Mouse (Mus musculus): ENCODE measurements at regions not wholly inside any gene's neighbourhood (a gene's known extent, or its start where the extent isn't known, plus 50 kb on each side); places are given as distances from the start of the nearest gene placed in this dataset.
A peak's percentile ranks its signal among the peaks of the same experiment; 100 is the strongest.

DNA sequence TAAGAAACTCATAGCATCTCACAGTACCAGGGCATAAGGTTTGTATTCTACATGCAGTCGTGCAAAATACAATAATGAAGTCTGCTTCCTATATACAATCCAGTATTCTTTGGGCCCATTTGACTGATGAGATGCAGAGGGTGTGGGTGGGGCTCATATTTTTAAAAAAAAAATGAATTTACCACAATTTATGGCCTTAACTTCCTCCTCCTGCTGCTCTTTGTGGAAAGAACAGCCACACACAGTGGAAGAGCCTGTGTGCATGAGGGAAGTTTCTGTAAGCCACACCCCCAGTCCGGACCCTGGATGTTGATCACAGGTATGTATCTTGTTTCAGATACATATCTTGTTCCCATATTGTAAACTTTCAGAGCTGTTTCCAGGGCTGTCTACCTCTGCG, 143.5 kb upstream of the Mpp6 start:
- H3K4me3 ChIP-seq (replicated peaks; ENCODE audit: low read depth, low read length) = no peak overlapping the region
- DNase-seq (ENCODE audit: low spot score) (no peak), ATAC-seq (replicated peaks; ENCODE audit: low FRiP score, low read depth) (no peak)
- no peaks in the 10 kb centered on the region for H3K36me3 ChIP-seq (ENCODE audit: insufficient read depth, low read length)
- 79% methylated on average over 3 of the region's 3 CpGs for WGBS
- no peaks in the 10 kb centered on the region for H3K9me3 ChIP-seq (replicated peaks; ENCODE audit: low read length)
- no peak overlapping the region for H3K27ac ChIP-seq
- no peak overlapping the region for H3K9ac ChIP-seq (ENCODE audit: low read depth, low read length)
- TF ChIP-seq CTCF (IDR thresholded peaks at IDR 0.05; ENCODE audit: low read depth) = no peak
- no peak overlapping the region for H3K4me2 ChIP-seq (ENCODE audit: low read length)
- H3K27me3 ChIP-seq (ENCODE audit: insufficient read depth, low read length) = no peaks in the 10 kb centered on the region
- H3K4me1 ChIP-seq (replicated peaks; ENCODE audit: insufficient read depth, low read length) = no peaks in the 10 kb centered on the region

DNA sequence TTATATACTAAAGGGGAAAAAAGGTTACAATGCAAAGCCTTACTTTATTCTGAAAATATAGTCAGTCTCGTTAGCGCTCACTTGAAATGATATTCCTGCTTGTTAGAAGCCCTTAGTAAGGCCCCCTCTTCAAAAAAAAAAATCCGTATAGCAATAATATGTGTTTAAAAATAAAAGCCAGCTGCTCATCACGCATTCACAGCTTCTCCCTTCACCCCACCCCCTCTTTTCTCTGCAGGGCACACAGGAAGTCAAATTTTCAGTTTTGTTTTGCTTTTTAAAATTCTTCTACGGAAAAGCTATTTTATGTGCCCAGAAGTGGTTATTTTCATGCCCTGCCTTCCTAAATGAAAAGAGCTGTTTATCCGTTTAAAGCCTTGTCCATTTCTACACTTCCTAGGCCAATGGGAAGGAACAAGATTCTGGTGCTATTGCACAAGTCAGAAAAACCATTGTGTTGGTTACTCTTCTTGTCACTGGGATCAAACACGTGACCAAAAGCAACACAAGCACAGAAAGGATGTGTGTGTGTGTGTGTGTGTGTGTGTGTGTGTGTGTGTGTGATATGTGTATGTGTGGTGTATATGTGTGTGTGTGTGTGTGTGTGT, 136.7 kb upstream of the Mpp6 start:
- no peak overlapping the region for H3K4me3 ChIP-seq (replicated peaks; ENCODE audit: low read depth, low read length)
- TF ChIP-seq CTCF (IDR thresholded peaks at IDR 0.05; ENCODE audit: low read depth) = no peak
- 64% methylated on average over 7 of the region's 7 CpGs for WGBS
- H3K36me3 ChIP-seq (ENCODE audit: insufficient read depth, low read length) = no peaks in the 10 kb centered on the region
- H3K9ac ChIP-seq (ENCODE audit: low read depth, low read length) = no peak overlapping the region
- no peaks in the 10 kb centered on the region for H3K27me3 ChIP-seq (ENCODE audit: insufficient read depth, low read length)
- H3K9me3 ChIP-seq (replicated peaks; ENCODE audit: low read length) = no peaks in the 10 kb centered on the region
- H3K4me1 ChIP-seq (replicated peaks; ENCODE audit: insufficient read depth, low read length) = no peaks in the 10 kb centered on the region
- H3K4me2 ChIP-seq (ENCODE audit: low read length) = no peak overlapping the region
- H3K27ac ChIP-seq = no peak overlapping the region
- DNase-seq (ENCODE audit: low spot score) = no peak
- no peak for ATAC-seq (replicated peaks; ENCODE audit: low FRiP score, low read depth)

- Histone ChIP-seq H3K27ac (no peak overlapping the region), H3K9ac (ENCODE audit: low read depth, low read length) (no peak overlapping the region), H3K9me3 (replicated peaks; ENCODE audit: low read length) (no peaks in the 10 kb centered on the region), H3K4me3 (replicated peaks; ENCODE audit: low read depth, low read length) (no peak overlapping the region), H3K36me3 (ENCODE audit: insufficient read depth, low read length) (no peaks in the 10 kb centered on the region), H3K27me3 (ENCODE audit: insufficient read depth, low read length) (no peaks in the 10 kb centered on the region), H3K4me1 (replicated peaks; ENCODE audit: insufficient read depth, low read length) (no peaks in the 10 kb centered on the region), H3K4me2 (ENCODE audit: low read length) (no peak overlapping the region)
- no peak for ATAC-seq (replicated peaks; ENCODE audit: low FRiP score, low read depth)
- DNase-seq (ENCODE audit: low spot score) = peak; percentile 37
- 63% methylated on average over 11 of the region's 11 CpGs for WGBS
- no peak for TF ChIP-seq CTCF (IDR thresholded peaks at IDR 0.05; ENCODE audit: low read depth)
Measured at GRCm38 (mm10) chr6:49977783-49978182, 132.3 kb upstream of the Mpp6 start.

- DNase-seq (ENCODE audit: low spot score) = no peak
- Histone ChIP-seq H3K4me2 (ENCODE audit: low read length) (no peak overlapping the region), H3K4me3 (replicated peaks; ENCODE audit: low read depth, low read length) (no peak overlapping the region), H3K27ac (no peak overlapping the region), H3K9ac (ENCODE audit: low read depth, low read length) (no peak overlapping the region), H3K27me3 (ENCODE audit: insufficient read depth, low read length) (no peaks in the 10 kb centered on the region), H3K36me3 (ENCODE audit: insufficient read depth, low read length) (no peaks in the 10 kb centered on the region), H3K9me3 (replicated peaks; ENCODE audit: low read length) (no peaks in the 10 kb centered on the region), H3K4me1 (replicated peaks; ENCODE audit: insufficient read depth, low read length) (no peaks in the 10 kb centered on the region)
- ATAC-seq (replicated peaks; ENCODE audit: low FRiP score, low read depth) = no peak
- 68% methylated on average over 4 of the region's 4 CpGs for WGBS
- no peak for TF ChIP-seq CTCF (IDR thresholded peaks at IDR 0.05; ENCODE audit: low read depth)
Measured at GRCm38 (mm10) chr6:49983740-49984139, 126.3 kb upstream of the Mpp6 start.

GRCm38 (mm10) chr6:49985127-49985526, 124.9 kb upstream of the Mpp6 start:
- Histone ChIP-seq H3K4me3 (replicated peaks; ENCODE audit: low read depth, low read length) (no peak overlapping the region), H3K27me3 (ENCODE audit: insufficient read depth, low read length) (no peaks in the 10 kb centered on the region), H3K9ac (ENCODE audit: low read depth, low read length) (no peak overlapping the region), H3K27ac (no peak overlapping the region), H3K9me3 (replicated peaks; ENCODE audit: low read length) (no peaks in the 10 kb centered on the region), H3K4me2 (ENCODE audit: low read length) (no peak overlapping the region), H3K36me3 (ENCODE audit: insufficient read depth, low read length) (no peaks in the 10 kb centered on the region), H3K4me1 (replicated peaks; ENCODE audit: insufficient read depth, low read length) (no peaks in the 10 kb centered on the region)
- ATAC-seq (replicated peaks; ENCODE audit: low FRiP score, low read depth) = peak; percentile 69; the same call in 1 of the 2 replicates
- TF ChIP-seq CTCF (IDR thresholded peaks at IDR 0.05; ENCODE audit: low read depth) = no peak
- DNase-seq (ENCODE audit: low spot score) = peak; percentile 85
- WGBS = 16% methylated on average over 6 of the region's 6 CpGs

DNA sequence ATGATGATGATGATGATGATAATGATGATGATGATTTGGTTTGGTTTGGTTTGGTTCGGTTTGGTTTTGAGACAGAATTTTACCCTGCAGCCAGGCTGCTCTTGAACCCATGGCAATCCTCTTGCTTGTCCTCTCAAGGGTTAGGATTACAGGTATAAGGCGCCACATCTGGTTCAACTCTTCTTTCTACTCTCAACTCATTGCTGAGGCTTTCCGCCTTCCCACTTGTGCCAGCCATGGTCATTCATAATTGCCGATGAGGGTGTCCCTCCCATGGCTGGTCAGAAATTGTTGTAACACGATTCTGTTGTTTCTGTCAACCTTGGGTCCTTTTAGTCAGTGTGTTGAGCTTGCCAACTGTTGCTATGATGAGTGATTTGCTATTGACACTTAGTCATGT, 122.9 kb upstream of the Mpp6 start:
- WGBS = 93% methylated on average over 5 of the region's 5 CpGs
- 0 out of 2 replicates have a peak, but pooled peaks cover 3% of the 10 kb centered on the region for H3K4me1 ChIP-seq (replicated peaks; ENCODE audit: insufficient read depth, low read length)

More for the DNA sequence above, 122.9 kb upstream of the Mpp6 start:
- Histone ChIP-seq H3K36me3 (ENCODE audit: insufficient read depth, low read length) (no peaks in the 10 kb centered on the region), H3K27ac (no peak overlapping the region), H3K4me2 (ENCODE audit: low read length) (no peak overlapping the region), H3K27me3 (ENCODE audit: insufficient read depth, low read length) (no peaks in the 10 kb centered on the region), H3K9me3 (replicated peaks; ENCODE audit: low read length) (no peaks in the 10 kb centered on the region), H3K4me3 (replicated peaks; ENCODE audit: low read depth, low read length) (no peak overlapping the region), H3K9ac (ENCODE audit: low read depth, low read length) (no peak overlapping the region)
- DNase-seq (ENCODE audit: low spot score) (no peak), ATAC-seq (replicated peaks; ENCODE audit: low FRiP score, low read depth) (no peak)
- TF ChIP-seq CTCF (IDR thresholded peaks at IDR 0.05; ENCODE audit: low read depth) = no peak

Data from kidney, postnatal 0 days (tissue).